Mouse (Mus musculus): ENCODE results near the gene Mef2a. TPM values are rescaled to one million over a fixed set of nuclear protein-coding genes. Genes with fewer than 3 reads are reported as not detected.

The Mef2a gene
- polyA plus RNA-seq, 1 experiment from 2014 or later, result 39.3 TPM

DNA sequence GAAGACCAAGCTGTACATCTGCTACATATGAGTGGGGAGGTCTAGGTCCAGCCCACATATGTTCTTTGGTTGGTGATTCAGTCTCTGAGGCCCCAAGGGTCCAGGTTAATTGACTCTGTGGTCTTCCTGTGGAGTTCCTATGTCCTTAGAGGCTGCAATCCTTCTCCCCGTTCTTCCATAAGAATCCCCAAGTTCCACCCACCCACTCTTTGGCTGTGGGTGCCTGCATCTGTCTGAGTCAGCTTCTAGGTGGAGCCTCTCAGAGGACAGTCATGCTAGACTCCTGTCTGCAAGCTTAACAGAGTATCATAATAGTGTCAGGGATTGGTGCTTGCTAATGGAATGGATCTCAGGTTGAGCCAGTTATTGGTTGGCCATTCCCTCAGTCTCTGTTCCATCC, 159.1 kb downstream of the Mef2a start:
- no peak overlapping the region for H3K9ac ChIP-seq
- H3K9me3 ChIP-seq (replicated peaks), result no peaks in the 10 kb centered on the region
- H3K4me2 ChIP-seq (replicated peaks), result no peak overlapping the region
- WGBS, result 90% methylated on average over 1 of the region's 1 CpGs
- no peak overlapping the region for H3K27ac ChIP-seq
- H3K4me3 ChIP-seq, result no peak overlapping the region
- 0 out of 2 replicates have a peak, but pooled peaks cover 9% of the 10 kb centered on the region for H3K4me1 ChIP-seq
- no peak for ATAC-seq (ENCODE audit: low FRiP score)
- H3K36me3 ChIP-seq, result no peaks in the 10 kb centered on the region
- no peaks in the 10 kb centered on the region for H3K27me3 ChIP-seq

GRCm38 (mm10) chr7:67211971-67212370, 160.7 kb downstream of the Mef2a start:
- H3K27ac ChIP-seq, result no peak overlapping the region
- no peak overlapping the region for H3K4me2 ChIP-seq (replicated peaks)
- 0 out of 2 replicates have a peak, but pooled peaks cover 11% of the 10 kb centered on the region for H3K4me1 ChIP-seq
- ATAC-seq (ENCODE audit: low FRiP score), result no peak
- H3K9me3 ChIP-seq (replicated peaks), result no peaks in the 10 kb centered on the region
- no peaks in the 10 kb centered on the region for H3K27me3 ChIP-seq
- H3K9ac ChIP-seq, result no peak overlapping the region
- no peaks in the 10 kb centered on the region for H3K36me3 ChIP-seq
- WGBS, result 30% methylated on average over 4 of the region's 4 CpGs
- H3K4me3 ChIP-seq, result no peak overlapping the region

GRCm38 (mm10) chr7:67211341-67211740, 161.3 kb downstream of the Mef2a start:
- Histone ChIP-seq H3K27me3 (no peaks in the 10 kb centered on the region), H3K4me3 (no peak overlapping the region), H3K27ac (no peak overlapping the region), H3K4me1 (0 out of 2 replicates have a peak, but pooled peaks cover 11% of the 10 kb centered on the region), H3K4me2 (replicated peaks) (no peak overlapping the region), H3K9ac (no peak overlapping the region), H3K36me3 (no peaks in the 10 kb centered on the region), H3K9me3 (replicated peaks) (no peaks in the 10 kb centered on the region)
- WGBS, result 26% methylated on average over 6 of the region's 6 CpGs
- no peak for ATAC-seq (ENCODE audit: low FRiP score)

GRCm38 (mm10) chr7:67210004-67210833, 162.4 kb downstream of the Mef2a start:
- H3K4me3 ChIP-seq, result no peak overlapping the region
- 67% methylated on average over 6 of the region's 6 CpGs for WGBS
- no peaks in the 10 kb centered on the region for H3K27me3 ChIP-seq
- H3K36me3 ChIP-seq, result no peaks in the 10 kb centered on the region
- no peaks in the 10 kb centered on the region for H3K9me3 ChIP-seq (replicated peaks)
- no peak overlapping the region for H3K9ac ChIP-seq
- no peak for ATAC-seq (ENCODE audit: low FRiP score)
- 0 out of 2 replicates have a peak, but pooled peaks cover 11% of the 10 kb centered on the region for H3K4me1 ChIP-seq
- no peak overlapping the region for H3K27ac ChIP-seq
- H3K4me2 ChIP-seq (replicated peaks), result no peak overlapping the region

- no peaks in the 10 kb centered on the region for H3K27me3 ChIP-seq
- no peak for ATAC-seq (ENCODE audit: low FRiP score)
- no peak overlapping the region for H3K9ac ChIP-seq
- H3K4me1 ChIP-seq, result 0 out of 2 replicates have a peak, but pooled peaks cover 11% of the 10 kb centered on the region
- H3K36me3 ChIP-seq, result no peaks in the 10 kb centered on the region
- H3K4me3 ChIP-seq, result no peak overlapping the region
- H3K9me3 ChIP-seq (replicated peaks), result no peaks in the 10 kb centered on the region
- WGBS, result 88% methylated on average over 1 of the region's 1 CpGs
- no peak overlapping the region for H3K27ac ChIP-seq
- H3K4me2 ChIP-seq (replicated peaks), result no peak overlapping the region
Measured at GRCm38 (mm10) chr7:67208317-67208716, 164.3 kb downstream of the Mef2a start.

DNA sequence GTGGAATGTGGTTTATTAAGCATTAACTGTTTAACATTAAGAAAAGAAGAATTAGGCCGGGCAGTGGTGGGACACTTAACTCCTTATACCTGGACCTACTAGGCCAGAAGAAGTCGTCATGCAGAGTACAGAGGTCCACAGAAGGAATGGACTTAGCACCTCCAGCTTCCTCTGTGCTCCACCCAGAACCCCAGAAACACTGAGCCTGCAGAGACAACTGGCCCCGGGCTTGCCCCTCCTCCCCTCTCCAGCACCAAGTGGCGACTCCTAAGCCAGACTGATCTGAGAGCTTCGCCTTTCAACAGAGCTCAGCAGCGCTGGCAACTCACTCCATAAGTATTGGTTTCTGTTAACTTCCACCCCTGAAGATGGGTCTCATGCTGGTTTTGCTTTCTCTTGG, 165.0 kb downstream of the Mef2a start:
- Histone ChIP-seq H3K36me3 (no peaks in the 10 kb centered on the region), H3K4me2 (replicated peaks) (no peak overlapping the region), H3K27me3 (no peaks in the 10 kb centered on the region), H3K4me3 (no peak overlapping the region), H3K27ac (no peak overlapping the region), H3K9me3 (replicated peaks) (no peaks in the 10 kb centered on the region), H3K4me1 (0 out of 2 replicates have a peak, but pooled peaks cover 11% of the 10 kb centered on the region), H3K9ac (no peak overlapping the region)
- no peak for ATAC-seq (ENCODE audit: low FRiP score)
- WGBS, result 45% methylated on average over 6 of the region's 6 CpGs

DNA sequence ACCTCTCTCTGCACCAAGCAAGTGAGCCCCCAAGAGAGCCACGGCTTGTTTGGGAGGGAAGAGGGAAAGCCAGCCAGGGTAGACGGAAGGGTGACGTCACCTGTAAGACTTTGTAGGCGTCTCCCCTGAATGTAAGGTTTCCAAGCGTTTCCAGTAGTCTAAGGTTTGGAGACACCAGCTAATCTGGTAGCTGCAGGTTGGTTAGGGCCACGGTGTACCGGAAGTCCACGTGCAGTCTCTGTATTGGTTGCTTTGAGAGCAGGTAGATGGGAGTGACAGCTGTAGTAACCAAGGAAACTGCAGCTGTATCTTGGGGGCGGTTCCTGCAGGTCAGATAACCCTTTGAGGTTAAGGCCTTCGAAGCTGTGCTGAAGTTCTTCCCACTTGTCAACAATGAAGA, 166.2 kb downstream of the Mef2a start:
- H3K9ac ChIP-seq, result no peak overlapping the region
- no peaks in the 10 kb centered on the region for H3K27me3 ChIP-seq
- H3K9me3 ChIP-seq (replicated peaks), result no peaks in the 10 kb centered on the region
- no peak overlapping the region for H3K4me3 ChIP-seq
- 0 out of 2 replicates have a peak, but pooled peaks cover 2% of the 10 kb centered on the region for H3K4me1 ChIP-seq
- WGBS, result 83% methylated on average over 10 of the region's 10 CpGs
- no peak for ATAC-seq (ENCODE audit: low FRiP score)
- no peak overlapping the region for H3K4me2 ChIP-seq (replicated peaks)
- H3K36me3 ChIP-seq, result no peaks in the 10 kb centered on the region
- H3K27ac ChIP-seq, result no peak overlapping the region

DNA sequence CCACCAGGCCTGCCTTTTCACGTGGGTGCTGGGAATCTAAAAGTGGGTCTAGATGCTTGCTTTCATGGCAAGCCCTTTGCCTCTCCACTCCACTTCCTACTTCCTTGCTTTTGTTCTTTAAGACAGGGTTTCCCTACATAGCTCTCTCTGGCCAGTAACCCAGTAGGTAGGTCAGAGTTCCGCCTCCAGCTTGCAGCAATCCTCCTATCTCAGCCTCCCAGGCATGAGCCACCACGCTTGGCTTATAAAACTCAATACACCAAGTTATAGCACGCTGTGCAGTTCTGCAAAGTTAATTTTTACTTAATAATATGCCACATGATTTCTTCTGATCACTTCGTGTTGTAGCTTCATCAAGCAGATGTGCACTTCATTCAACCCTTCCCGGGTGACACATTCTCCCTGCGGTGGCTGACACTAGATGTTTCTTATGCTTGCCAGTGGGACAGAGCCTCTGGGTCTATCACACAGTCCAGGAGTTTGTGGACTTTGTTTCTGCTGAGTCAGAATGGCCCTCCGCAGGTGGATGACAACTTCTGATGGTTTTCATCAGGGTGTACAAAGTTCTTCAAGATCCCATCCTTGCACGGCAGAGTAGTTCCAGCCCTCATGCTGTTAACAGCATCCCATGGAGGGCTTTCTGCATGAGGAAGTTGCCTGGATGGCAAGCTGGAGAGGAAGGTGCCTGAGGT, 166.8 kb downstream of the Mef2a start:
- Histone ChIP-seq H3K4me2 (replicated peaks) (no peak overlapping the region), H3K27me3 (no peaks in the 10 kb centered on the region), H3K9me3 (replicated peaks) (no peaks in the 10 kb centered on the region), H3K9ac (no peak overlapping the region), H3K36me3 (no peaks in the 10 kb centered on the region), H3K4me3 (no peak overlapping the region), H3K27ac (no peak overlapping the region), H3K4me1 (0 out of 2 replicates have a peak, but pooled peaks cover 2% of the 10 kb centered on the region)
- ATAC-seq (ENCODE audit: low FRiP score), result no peak
- 89% methylated on average over 9 of the region's 9 CpGs for WGBS

DNA sequence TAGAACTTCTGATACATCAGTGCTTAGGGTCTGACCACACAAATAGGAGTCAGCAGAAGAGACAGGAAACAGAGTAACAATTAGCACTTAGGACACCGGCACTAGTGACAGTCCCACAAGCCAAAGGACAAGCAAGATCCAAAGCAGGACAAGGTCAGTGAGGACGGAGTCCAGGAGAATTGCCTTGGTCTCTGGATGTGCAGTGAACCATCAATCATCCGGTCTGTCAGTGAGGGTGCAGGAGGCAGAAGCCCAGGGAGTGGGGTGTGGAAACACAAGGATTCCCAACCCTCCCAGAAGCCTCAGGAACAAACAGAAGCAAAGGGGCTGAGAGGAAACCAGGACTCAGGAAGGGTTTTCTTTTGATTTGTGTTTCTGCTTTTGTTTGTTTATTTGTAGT, 169.0 kb downstream of the Mef2a start:
- Histone ChIP-seq H3K9ac (no peak overlapping the region), H3K27ac (no peak overlapping the region), H3K4me1 (0 out of 2 replicates have a peak, but pooled peaks cover 2% of the 10 kb centered on the region), H3K4me2 (replicated peaks) (no peak overlapping the region), H3K27me3 (no peaks in the 10 kb centered on the region), H3K4me3 (no peak overlapping the region), H3K9me3 (replicated peaks) (no peaks in the 10 kb centered on the region), H3K36me3 (no peaks in the 10 kb centered on the region)
- ATAC-seq (ENCODE audit: low FRiP score), result no peak
- WGBS, result 75% methylated on average over 3 of the region's 3 CpGs

- WGBS, result 19% methylated on average over 10 of the region's 10 CpGs
- Histone ChIP-seq H3K4me3 (no peak overlapping the region), H3K9me3 (replicated peaks) (no peaks in the 10 kb centered on the region), H3K36me3 (no peaks in the 10 kb centered on the region), H3K4me2 (replicated peaks) (no peak overlapping the region), H3K27me3 (no peaks in the 10 kb centered on the region), H3K4me1 (no peaks in the 10 kb centered on the region), H3K27ac (no peak overlapping the region), H3K9ac (no peak overlapping the region)
- no peak for ATAC-seq (ENCODE audit: low FRiP score)
Measured at GRCm38 (mm10) chr7:67199412-67199811, 173.2 kb downstream of the Mef2a start.

GRCm38 (mm10) chr7:67183786-67184185, 188.9 kb downstream of the Mef2a start:
- ATAC-seq (ENCODE audit: low FRiP score), result no peak
- Histone ChIP-seq H3K27ac (no peak overlapping the region), H3K4me3 (no peak overlapping the region), H3K36me3 (no peaks in the 10 kb centered on the region), H3K27me3 (no peaks in the 10 kb centered on the region), H3K4me1 (no peaks in the 10 kb centered on the region), H3K4me2 (replicated peaks) (no peak overlapping the region), H3K9ac (no peak overlapping the region), H3K9me3 (replicated peaks) (no peaks in the 10 kb centered on the region)
- WGBS, result 8% methylated on average over 4 of the region's 4 CpGs

Data from hindbrain, embryonic 12.5 days (tissue).